Mouse (Mus musculus) 416B (cell line): ENCODE data around the gene Dnm3.

ENCODE experiments used
- DNase-seq: peaks from one replicate; pipeline ENCODE4 v3.0.0; 2011; ENCODE audit warnings: low read depth

The Dnm3 gene

DNA sequence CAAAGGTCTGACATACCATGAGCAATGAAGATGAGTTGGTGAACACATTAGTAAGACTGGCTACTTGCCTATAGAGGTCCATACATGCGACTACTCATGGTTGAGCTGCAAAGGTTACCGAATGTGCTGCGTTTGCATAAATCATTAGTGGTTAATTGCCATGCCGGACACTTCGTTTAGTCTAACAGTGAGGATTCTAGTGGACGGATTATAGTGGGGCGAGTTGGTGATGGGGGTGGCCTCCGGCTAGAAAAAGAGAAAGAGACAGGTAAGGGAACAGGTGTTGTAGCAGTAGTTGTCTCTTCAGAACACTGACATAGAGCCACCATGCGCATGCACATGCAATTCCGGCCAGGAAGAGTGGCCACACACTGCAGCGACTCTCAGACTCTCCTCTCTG is 486.0 kb downstream of the Dnm3 start:
- no peak for DNase-seq

DNA sequence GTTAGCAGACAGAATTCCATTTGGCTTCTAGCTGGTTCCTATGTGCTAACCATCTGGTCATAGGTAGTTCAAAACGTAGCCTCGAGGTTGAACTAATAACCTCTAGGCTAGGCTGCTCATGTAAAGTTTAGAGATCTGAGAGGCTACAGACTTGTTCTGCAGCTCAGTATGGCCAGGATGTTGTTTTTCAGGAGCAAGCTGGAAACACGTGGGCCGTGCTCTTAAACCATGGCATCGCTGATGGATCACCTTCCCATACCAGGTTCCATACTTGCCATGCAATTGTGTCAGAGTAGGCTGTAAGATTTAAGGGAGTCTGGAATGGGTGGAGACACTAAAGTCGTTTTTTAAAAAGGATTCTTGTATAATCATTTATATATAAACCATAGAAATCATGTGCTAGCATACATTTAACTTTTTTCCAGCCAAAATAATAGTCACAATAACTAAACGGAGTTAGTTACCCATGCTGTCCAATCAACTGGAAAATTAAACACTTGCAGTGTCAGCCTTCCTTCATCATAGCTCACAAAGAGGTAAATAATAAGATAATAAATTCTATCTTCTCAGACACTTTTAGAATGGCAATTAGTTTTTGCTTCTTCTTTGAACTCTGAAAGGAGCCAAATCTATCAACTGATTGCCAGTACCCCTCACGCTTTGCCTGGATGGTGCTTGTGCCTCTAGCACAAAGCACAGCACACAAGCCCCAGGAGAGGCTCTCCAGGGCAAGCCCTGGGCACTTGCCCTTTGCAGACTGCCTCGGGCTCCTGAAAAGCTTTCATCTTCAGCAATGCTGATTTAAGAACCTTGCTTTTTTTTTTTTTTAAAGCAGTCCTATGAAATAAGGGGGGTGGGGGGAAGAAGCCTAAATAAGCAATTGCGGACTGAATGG is 486.9 kb downstream of the Dnm3 start:
- no peak for DNase-seq

DNA sequence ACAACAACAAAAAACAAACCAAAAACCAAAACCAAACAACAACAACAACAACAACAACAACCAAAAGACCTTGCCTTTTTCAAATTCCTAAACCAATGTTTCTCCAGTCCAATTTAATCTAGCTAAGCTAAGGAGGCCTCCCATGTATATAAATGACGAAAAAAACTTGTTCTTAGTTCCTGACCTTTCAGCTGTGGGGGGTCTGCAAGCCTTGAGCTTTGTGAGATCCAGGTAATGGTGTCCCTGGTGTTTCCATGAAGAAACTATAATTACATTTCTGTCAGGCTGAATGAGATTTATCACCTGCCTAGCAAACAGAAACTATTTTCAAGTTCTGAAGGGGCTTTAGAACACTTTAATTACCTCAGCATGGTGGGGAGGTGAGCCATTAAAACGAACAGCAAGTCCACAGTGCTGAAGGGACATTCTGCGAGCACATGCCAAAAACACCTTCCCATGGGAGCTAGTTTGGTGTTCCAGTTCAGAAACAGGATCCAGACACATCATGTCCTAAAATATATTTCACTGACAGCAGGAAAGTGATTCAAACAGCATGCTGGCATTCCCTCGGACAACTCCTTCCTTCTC is 493.8 kb downstream of the Dnm3 start:
- no peak for DNase-seq

DNA sequence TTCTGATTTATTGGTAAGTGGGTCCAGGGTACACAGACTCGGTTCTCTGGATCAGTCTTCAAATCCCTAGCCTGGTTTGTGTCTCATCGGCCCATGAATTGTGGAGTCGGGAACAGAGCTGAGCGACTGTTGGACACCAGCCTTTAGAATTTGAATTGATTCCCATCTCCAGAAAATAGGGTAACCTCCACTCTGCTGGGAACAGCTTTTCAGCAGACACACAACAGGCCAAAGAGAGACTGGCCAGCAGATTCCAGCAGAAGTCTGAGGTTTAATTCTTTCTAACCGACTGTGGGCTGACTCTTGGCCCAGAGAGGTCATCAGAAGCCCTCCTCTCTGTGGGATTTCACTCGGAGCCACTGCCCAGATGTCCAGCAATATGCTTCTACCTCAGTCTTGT is 494.4 kb downstream of the Dnm3 start:
- DNase-seq: no peak

DNA sequence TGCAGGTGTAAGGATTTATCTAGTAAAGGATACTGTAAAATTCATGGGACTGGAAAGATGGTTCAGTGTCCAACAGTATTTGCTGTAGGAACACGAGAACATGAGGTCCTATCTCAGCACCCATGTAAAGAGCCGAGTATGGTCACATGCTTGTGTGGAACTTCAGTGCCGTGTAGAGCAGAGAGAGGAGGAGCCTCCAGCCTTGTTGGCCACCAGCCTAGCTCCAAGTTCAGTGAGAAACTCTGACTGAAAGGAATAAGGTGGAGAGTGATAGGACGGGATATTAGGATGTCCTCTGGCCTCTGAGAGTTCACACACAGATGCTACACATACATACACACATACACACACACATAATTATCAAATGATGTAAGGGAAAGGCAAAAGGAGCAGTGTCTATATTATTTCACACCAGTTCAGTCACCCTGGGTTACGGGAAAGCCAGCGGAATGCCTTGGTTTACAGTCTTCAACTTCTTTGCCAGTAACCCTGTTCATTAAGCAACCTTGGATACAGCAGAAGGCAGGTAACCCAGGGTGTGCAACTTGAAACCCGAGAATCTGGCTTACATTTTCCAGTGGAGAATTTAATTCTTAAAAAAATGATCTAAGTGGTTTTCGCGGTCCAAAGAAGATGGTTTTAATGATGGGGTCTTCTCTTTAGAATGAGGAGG is 497.1 kb downstream of the Dnm3 start:
- no peak for DNase-seq

- no peak for DNase-seq
Observed at GRCm38 (mm10) chr1:161980046-161980445, 497.8 kb downstream of the Dnm3 start.

DNA sequence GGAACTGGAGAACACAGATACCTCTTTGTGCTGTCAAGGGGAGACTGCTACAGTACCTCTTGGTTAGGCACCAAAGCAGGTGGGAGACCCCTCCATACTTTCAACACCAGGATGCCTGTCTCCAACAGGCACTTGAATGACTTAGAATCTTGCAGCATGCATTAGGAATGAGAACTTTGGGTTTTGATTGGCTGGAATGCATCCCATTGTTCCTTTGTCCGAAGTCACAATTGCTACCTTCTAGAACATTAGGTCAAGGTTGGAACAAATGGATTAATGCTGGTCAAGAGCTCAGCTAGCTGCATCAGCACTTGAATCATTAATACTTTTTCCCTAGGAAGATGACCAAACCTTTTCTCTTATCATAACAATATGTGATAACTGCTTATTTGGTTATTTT is 498.3 kb downstream of the Dnm3 start, which contains the start of gene 4930558K02Rik:
TSS of gene 4930558K02Rik (minus strand) at position 101 of the 400 bp plus-strand sequence.
- no peak for DNase-seq

GRCm38 (mm10) chr1:161978173-161978700 is 499.6 kb downstream of the Dnm3 start:
- no peak for DNase-seq

DNA sequence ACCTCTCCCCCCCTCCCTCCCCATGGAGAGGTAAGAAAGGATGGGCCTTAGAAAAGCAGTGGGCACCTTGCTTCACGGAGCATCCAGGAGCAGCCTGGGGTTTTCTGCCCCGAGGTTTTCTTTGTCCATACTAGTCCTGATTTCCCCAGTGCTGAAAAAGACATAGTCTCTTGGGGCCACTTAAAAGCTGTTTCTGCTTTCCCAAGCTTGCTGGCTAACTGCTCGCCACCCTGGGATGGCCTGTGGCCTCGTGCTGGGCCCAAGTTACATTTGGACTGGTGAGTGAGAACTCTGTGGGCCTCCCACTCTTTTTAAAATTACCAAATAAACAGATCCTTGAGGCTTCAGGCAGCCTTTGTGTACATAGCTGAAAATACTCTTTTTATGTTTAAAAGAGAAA is 500.5 kb downstream of the Dnm3 start:
- DNase-seq: no peak

DNA sequence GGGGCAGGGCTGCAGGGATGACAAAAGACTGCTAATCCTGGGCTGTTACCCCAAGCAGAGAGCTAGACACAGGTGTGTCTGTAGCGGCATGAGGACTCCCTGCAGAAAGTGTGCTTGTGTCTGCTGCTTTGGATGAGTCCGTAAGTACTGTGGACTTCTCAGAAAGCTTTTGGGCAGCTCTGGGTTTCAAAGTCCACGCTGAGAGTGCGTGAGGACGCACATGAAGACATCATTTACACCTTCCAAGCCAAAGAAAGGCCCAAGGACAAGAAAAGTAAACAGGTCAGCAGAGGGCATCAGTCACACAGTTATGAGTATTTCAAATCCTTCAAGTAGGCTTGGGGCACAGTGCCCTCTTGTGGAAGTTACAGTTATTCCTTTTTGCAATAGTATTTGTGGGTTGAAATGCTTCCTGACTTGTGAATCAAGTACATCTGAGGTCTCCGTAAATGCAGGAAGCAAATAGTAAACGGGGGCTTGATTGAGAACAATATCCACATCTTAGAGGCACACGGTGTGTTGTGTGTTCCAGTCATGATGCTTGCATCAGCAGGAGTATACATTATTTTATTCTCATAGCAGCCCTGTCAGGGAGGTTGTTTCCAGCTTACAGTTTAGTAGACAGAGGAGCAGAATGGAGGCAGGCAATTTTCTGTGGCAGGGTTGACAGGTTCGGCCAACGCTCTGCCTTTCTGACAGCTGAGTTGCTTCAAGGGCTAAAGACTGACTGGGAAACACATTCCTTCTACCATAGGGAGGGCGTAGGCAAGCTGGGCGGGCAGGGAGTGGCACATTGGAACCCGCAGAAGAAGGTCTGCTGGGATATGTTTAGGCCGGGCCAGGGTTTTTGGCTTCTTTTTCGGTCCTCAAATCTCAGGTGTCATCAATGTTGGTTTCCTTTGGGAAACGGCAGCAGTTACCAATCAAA is 501.3 kb downstream of the Dnm3 start:
- DNase-seq: peak; percentile 96

DNA sequence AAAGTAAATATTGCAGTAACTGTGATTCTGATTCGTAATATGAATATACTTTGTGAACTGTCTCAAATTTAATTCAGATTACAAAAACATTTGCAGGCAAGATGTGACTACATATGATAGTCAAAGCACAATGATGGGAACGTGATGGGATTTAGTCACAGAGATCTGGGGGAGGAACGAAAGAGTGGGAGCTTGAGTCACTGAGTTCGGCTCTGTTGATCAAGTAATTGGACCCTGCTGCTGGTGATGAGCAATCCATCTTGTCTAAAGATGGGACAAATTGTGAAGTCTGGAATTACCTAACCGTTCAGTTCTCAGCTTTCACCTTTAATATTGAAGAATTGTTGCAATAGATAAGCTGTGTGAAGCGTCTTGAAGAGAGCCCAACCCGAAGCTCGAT is 505.6 kb downstream of the Dnm3 start:
- no peak for DNase-seq

DNA sequence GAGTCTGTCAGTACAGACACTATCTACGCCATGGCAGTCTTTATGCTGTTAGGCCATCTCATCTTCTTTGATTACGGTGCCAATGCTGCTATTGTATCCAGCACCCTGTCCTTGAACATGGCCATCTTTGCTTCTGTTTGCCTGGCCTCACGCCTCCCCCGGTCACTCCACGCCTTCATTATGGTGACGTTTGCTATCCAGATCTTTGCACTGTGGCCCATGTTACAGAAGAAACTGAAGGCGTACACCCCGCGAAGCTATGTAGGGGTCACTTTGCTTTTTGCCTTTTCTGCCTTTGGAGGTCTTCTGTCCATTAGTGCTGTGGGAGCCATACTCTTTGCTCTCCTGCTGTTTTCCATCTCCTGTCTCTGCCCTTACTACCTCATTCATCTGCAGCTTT is 507.0 kb downstream of the Dnm3 start:
- no peak for DNase-seq

- peak; percentile 95 for DNase-seq
Observed at GRCm38 (mm10) chr1:161968589-161969407, 509.0 kb downstream of the Dnm3 start, which contains the start of gene Pigc. Pigc (plus strand) TSS chr1:161969186.

DNA sequence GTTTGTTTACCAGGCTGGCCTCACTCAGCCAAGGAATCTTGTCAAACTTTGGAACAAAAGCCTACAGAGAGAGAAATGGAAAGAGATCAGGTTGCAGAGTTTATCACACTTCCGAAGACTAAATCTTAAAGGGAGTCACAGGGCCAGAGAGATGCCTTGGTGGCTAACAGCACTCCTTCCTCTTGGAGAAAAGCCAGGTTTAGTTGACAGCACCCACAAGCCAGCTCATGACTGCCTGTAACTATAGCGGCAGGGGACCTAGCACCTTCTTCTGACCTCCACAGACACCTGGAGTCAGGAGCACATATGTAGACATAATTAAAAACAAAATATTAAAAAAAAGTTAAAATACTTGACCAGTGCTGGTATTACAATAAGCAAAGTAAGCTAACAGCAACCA is 509.9 kb downstream of the Dnm3 start:
- peak; percentile 90 for DNase-seq

- DNase-seq: peak; percentile 81
Observed at GRCm38 (mm10) chr1:161962465-161963377, 515.1 kb downstream of the Dnm3 start.

DNA sequence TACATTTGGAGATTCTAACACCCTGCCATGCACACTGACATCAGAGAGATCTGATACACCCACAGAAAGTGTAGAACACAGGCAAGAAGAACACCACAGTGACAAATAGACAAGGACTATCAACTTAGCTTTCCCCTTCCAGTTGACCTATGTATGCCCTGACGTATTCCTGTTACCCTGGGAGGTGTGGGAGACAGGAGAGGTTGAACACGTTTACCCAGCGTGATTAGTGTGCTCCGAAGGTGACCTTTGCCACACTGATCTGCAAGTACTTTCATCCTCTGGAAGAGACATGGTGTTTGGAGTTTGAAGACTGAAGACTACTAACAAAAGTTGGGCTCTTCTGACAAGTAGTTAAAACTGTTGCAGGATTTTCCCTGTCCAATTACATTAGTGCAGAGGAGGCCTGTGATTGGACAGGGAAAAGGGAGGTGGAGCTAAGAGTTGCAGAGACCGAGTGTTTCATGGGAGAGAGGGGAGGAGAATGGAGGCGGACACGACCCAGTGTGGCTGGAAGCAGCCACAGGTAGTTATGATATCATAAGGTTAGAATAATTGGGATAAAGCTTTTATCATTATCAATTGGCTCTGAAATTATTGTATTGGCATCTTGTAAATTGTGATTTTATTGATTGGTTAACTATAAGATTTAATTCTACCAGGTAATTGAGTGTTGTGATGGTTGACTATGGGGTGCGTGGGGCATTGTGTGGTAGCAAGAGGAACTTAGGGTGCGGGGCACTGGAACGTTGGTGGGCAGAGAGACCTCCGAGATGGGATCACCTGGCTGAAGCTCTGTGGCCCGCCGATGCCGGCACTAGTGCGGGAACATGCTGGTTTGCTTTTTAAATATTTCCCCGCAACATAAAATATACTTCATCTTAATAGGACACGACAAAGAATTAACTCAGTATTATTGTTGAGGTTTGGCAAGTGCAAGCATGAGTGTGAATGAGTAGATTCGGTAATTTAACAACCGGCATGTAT is 519.6 kb downstream of the Dnm3 start:
- DNase-seq: no peak

DNA sequence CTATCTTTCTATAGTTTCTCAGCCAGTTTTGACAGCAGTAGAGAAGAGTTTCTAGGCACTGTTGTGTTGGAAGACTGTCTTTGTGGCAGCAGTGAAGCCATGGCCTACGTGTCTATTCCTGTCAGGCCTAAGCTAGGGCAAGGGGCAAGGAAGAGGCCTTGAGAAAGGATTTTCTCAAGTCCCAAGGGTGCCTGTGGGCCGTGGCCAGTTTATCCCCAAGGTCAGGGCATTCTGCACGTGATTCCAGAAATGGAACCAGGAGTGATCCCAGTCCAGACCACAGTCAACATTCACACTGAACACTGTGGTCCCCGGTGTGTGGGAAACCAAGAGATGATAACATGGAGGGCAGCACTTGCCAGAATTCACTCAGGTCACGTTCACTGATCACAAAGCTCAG is 522.0 kb downstream of the Dnm3 start:
- no peak for DNase-seq

GRCm38 (mm10) chr1:161952599-161952998 is 525.2 kb downstream of the Dnm3 start:
- no peak for DNase-seq
